Mouse (Mus musculus): ENCODE measurements around the gene Mesd.

Mesd gene

GRCm38 (mm10) chr7:83904831-83905230 is 20.6 kb downstream of the Mesd start:
- in situ Hi-C loops (cut with MboI, MseI): no loop called here

- in situ Hi-C loops (cut with MboI, MseI): loop anchor here (5.0 kb wide), 1 partner anchor 360 kb away; no protein-coding TSS in a partner anchor
These were observed 27.6 kb downstream of the Mesd start for GRCm38 (mm10) chr7:83911909-83912308.

- in situ Hi-C loops (cut with MboI, MseI): loop anchor here (5.0 kb wide), 1 partner anchor 359 kb away; no protein-coding TSS in a partner anchor
These were observed 29.2 kb downstream of the Mesd start for GRCm38 (mm10) chr7:83913405-83913932.

- in situ Hi-C loops (cut with MboI, MseI): loop anchor here (5.0 kb wide), 1 partner anchor 358 kb away; no protein-coding TSS in a partner anchor
These were observed 29.7 kb downstream of the Mesd start for GRCm38 (mm10) chr7:83913995-83914394.

DNA sequence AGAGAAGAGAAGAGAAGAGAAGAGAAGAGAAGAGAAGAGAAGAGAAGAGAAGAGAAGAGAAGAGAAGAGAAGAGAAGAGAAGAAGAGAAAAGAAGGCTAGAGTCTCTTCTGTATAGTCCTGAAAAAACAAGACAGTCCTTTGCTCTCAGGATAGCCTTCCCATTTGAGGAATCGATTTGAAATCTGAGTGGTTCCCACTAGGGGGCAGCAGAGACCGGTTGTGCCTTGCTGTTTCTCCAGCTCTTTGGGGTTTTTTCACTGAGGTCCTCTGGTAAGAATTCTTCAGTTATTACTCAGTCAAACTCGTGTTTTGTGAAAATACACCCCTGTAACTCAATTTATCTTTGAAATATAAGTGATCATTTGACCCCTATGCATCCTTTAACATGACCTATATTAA is 30.3 kb downstream of the Mesd start:
- in situ Hi-C loops (cut with MboI, MseI): loop anchor here (5.0 kb wide), 1 partner anchor 358 kb away; no protein-coding TSS in a partner anchor

DNA sequence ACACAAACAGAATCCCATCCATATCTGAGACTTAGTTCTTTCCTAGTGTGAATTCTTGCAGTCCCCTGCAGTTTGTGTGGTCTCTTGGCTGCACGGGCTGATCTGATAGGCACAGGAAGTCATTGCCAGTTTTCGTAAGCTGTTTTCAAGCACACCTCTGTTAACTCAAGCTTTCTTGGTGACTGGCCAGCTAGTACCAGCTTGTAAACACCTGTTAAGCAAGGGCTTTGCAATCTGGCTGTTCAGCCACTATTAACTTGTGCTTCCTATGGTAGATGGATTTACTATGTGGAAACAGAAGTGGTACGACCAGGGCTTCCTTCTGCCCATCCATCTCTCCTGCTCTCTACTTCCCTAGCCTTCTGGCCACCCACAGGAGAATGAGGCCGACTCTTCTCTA is 36.0 kb downstream of the Mesd start:
- in situ Hi-C loops (cut with MboI, MseI): no loop called here

DNA sequence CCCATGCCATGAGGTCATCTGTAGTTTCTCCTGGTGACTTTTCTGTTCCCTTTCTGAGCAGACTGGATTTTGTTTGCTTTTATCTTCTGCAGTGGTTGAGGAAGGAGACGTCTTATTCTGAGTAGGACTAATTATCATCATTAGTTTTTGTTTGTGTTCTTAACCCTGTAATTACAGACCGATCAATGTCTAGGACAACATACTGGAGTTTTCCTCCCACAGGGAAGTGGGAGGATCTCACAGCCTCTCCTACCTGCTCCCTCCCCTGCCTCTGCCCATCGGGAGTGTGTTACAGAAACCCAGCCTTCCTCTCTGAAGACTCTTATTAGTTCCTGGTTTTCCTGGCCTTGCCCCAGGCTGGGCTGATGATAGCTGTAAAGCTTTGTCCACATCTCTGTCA is 37.4 kb downstream of the Mesd start:
- in situ Hi-C loops (cut with MboI, MseI): no loop called here

DNA sequence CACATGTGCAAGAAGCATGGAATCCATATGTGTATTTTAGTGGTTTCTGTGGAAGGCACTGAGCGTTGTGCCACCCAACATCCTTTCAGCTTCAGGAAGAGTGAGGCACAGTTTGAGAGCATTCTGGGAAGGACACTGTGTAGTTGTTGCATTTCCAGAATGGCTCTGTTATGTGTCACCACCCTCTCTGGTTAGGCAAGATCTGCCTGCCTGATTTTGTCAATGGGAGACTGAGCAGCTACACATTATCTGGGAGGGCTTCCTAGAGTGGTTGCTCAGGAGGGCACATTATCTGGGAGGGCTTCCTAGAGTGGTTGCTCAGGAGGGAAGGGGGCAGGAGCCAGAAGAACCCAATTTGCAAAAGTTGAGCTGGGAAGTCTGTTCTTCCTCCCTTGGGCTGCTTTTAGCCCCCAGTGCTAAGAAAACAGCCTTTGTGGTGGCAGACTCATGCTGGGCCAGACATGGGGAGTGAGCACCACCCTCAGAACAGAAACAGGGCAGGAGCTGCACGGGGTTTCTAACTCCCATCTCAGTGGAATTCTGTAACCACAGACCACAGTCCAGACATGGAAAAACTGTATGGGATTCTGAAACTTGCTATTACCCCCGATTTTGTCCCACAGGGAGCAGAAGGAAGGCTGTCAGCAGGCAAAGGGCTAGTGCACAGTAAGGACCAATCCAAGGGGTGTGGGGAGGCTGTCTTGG is 54.9 kb downstream of the Mesd start:
- in situ Hi-C loops (cut with MboI, MseI): no loop called here

- in situ Hi-C loops (cut with MboI, MseI): no loop called here
These were observed 55.9 kb downstream of the Mesd start for GRCm38 (mm10) chr7:83940136-83940535.

GRCm38 (mm10) chr7:83941701-83942101 is 57.4 kb downstream of the Mesd start:
- in situ Hi-C loops (cut with MboI, MseI): no loop called here

- in situ Hi-C loops (cut with MboI, MseI): no loop called here
These were observed 64.5 kb downstream of the Mesd start for GRCm38 (mm10) chr7:83948743-83949142.

GRCm38 (mm10) chr7:83949662-83950061 is 65.4 kb downstream of the Mesd start:
- in situ Hi-C loops (cut with MboI, MseI): no loop called here
